Mouse (Mus musculus): ENCODE measurements around the gene Arg2.

The Arg2 gene

GRCm38 (mm10) chr12:79130299-79131177, at the start of gene Arg2:
Gene Arg2, plus strand, starts transcription at chr12:79130777.
- DNase-seq, result peak; percentile 82

GRCm38 (mm10) chr12:79089182-79089812, 41.3 kb upstream of the Arg2 start, which contains the start of gene Pigh:
Gene Pigh, minus strand, starts transcription at chr12:79089651.
- DNase-seq, result peak; percentile 90

GRCm38 (mm10) chr12:79092569-79092968, 38.0 kb upstream of the Arg2 start:
- peak; percentile 49 for DNase-seq

DNA sequence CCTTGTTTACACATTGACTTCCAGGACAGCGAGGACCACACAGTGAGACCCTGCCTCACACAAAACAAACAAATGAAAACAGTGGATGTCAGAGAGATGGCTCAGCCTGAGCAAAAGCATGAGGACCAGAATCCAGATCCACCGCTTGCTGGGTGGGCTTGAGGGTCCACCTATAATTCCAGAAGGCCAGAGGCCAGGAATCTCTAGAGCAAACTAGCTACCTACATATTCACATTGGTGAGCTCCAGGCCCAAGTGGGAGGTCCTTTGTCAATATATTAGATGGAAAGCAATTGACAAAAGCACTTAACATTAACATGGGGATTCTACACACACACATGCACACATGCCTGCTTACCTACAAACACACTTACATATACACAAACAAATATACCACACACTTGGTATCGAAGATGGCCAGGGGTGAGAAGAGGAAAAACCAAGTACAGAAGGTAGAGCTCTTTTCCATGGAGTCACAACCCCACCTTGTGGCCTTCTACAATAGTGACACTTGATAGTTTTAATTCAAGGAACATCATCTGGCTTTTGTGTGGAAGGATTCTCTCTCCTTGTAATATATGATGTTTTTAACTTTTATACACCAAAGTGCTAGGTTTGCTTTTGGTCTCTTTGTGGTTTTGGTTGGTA, 33.3 kb upstream of the Arg2 start:
- peak; percentile 23 for DNase-seq

- no peak for DNase-seq
These were observed 26.8 kb upstream of the Arg2 start for GRCm38 (mm10) chr12:79103773-79104172.

GRCm38 (mm10) chr12:79104544-79104943, 26.0 kb upstream of the Arg2 start:
- no peak for DNase-seq

GRCm38 (mm10) chr12:79105312-79105711, 25.3 kb upstream of the Arg2 start:
- DNase-seq, result no peak

DNA sequence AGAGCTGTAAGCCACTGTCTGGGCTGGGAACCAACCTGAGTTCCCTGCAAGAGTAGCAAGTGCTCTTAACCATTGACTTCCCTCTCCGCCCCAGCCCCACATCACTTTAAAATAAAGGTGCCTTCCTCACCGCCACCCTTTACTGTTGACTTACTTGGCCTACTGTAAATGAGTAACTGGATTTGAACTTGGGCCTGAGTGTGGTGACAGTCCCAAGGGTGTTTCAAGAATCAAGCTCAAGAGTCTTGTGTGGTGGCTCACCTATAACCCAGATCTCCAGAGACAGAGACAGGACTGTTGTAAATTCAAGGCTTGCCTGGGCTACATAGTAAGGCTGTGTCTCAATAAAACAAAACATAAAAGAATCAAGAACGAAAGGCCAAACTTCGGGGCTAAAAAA, 11.6 kb upstream of the Arg2 start:
- no peak for DNase-seq

DNA sequence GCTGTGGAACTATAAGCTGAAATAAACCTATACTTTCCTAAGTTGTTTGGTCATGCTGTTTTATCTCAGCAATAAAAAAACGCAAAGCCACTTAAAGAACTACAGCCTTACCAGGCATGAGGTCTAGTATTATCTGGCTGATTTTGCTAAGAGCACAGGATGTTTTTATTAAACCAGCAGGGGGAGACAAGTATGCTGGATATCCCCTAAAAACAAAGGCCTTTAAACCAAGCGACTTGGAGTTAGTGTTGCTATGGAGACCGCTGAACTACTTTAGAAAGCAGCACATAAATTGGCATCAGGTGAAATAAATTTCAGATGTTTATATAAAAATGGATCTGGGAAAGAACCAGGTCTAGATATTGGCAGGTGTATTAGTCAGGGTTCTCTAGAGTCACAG, 7.8 kb upstream of the Arg2 start:
- DNase-seq, result no peak

DNA sequence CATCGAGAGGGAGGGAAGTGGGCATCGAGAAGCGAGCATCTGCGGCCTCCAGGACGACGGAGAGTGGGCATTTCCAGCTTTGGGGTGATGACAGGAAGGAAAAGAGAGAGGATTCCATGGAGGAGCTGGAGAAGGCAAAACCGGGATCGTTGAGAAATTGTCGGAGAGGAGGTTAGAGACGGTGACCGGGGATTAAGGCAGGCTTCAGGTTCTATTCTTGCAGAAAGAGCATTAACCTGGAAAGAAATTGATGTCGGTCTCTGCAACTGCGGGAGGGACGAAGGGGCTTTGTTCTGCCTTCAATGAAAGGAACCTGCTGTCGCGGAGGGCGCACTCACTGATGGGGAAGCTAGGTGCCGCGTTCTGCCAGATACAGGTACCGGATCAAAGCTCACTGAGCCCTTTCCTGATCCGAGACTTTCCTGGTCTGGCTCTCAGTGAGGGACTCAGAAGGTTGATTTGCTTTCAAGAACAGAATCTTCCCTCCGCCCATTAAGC, 650 bp downstream of the Arg2 start:
- DNase-seq, result no peak

DNA sequence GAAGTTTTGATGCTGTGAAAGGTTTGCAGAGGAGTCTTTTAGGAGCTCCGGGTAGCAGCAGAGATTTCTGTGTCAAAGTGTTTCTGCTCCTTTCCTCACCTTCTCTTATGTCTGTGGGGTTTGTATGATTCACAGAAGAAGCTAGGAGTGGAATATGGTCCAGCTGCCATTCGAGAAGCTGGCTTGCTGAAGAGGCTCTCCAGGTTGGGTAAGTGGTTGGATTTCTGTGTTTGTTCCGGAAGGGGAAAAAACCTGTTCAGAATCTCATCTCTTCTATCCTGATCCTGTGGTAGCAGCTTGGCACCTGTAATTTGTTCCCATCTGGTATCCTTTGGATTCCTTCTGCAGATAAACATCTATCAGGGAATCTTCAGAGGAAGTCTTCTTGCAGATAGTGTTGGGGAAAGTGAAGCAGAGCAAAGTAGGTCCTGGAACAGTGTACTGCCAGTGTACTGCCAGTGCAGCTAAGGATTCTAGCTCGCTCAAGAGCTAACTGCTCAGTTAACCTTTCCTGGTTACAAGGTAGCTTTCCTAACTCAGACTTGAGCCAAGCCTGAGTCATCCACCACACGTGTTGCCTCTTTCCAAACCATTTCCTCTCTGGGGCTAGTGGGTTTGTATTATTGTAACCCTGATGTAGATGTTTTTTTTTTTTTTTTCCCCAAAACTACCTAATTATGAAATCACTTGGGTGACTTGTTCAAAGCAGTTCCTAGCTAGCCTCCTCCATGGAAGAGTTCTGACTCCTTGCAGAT, 1.3 kb downstream of the Arg2 start:
- DNase-seq, result no peak

DNA sequence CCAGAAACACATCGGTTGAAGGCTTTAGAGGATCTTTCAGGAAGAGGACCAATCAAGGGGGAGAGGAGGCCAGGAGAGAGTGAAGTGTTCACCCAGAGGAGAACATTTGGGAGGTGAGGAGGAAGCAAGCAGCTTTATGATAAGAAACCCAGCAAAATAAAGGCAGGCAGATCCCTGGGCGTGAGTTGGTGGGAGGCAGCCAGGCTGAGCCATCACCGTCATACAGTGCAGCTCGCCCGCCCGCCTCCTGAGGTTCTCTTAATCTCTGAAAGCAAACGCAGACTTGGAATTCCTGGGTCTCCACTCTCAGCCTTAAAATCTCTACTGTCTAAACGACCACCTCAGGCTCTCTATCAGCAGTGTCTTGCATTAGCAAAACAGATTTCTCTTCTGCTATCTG, 4.1 kb downstream of the Arg2 start:
- no peak for DNase-seq

DNA sequence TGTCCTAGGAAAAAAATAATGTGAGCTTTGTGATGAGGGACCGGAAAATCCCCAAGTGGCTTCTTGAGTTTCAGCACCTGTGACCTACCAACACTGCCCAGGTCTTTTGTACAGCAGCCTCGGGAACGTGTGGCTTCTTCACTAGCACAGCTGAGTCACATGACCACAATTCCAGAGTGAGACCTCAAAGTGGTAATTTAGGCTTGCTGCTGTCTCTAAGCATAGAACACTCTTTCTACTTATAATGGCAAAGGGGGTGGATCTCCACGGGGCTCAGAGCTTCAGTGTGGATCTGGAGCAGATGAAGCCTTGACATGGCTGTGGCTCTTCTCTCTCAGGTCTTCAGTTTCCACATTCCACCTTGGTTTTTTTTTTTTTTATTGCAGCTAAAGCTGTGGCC, 4.5 kb downstream of the Arg2 start:
- no peak for DNase-seq

- no peak for DNase-seq
These were observed 6.4 kb downstream of the Arg2 start for GRCm38 (mm10) chr12:79136949-79137348.

- DNase-seq, result no peak
These were observed 8.4 kb downstream of the Arg2 start for GRCm38 (mm10) chr12:79138999-79139398.

GRCm38 (mm10) chr12:79139417-79139816, 8.8 kb downstream of the Arg2 start:
- no peak for DNase-seq

DNA sequence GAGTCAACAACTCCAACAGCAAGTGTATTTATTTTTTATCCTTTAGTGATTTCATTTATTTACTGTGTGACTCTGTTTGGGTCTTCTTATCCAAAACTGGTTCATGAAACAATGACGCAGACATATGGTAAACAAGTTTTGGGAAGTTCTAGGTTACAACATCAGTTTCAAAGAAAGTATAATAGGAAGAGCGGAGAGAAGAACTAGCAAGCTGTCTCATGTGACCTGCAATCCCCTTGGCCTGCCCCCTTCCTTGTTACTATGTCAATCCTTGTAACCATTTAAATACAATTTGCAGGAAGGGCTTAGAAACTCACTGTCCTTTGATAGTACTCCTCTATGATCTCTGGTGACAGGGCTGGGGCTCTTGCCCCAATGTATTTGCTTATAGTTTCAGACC, 10.2 kb downstream of the Arg2 start:
- DNase-seq, result no peak

- no peak for DNase-seq
These were observed 10.8 kb downstream of the Arg2 start for GRCm38 (mm10) chr12:79141384-79141783.

DNA sequence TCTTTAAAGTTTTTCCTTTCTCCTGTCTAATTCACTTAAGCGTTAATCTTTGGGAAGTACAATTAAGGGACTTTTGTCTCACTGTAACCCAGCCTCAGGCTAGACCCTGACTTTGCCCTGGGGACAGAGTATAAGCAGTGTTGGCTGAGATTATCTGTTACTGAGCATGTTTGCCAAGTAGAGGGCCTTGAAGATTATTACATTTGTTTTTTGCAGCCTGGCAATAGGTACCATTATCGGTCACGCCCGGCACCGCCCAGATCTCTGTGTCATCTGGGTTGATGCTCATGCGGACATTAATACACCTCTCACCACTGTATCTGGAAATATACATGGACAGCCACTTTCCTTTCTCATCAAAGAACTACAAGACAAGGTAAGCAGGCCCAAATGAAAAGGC, 19.1 kb downstream of the Arg2 start:
- no peak for DNase-seq

GRCm38 (mm10) chr12:79162876-79163275, 32.3 kb downstream of the Arg2 start:
- no peak for DNase-seq

DNA sequence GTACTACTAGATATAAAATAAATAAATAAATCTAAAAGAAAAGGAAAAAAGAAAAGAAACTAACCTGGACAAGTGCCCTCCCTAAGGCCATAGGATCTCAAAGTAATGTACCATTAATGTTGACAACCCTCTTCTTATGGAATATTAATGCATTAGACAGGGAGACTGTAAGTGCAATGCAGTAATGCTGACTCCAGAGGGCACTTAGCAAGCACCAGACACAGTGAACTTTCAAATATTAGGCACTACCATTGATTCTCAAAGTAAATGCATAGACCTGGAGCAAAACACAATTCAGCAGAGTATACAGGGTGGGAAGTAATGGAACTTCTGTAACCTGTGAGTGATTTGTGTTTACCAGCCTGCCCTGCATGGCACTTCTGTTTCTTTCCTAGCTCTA, 38.6 kb downstream of the Arg2 start:
- DNase-seq, result no peak

- DNase-seq, result peak; percentile 17
These were observed 39.8 kb downstream of the Arg2 start for GRCm38 (mm10) chr12:79170421-79170820.

Measured in right cerebral cortex, adult 18-20 months (tissue).